Mouse (Mus musculus) erythroid progenitor cell, adult 5-6 weeks (primary cell): ENCODE data around the gene Nudt2. TPM values are rescaled to one million over a fixed set of nuclear protein-coding genes. Genes with fewer than 3 reads are reported as not detected.
"Not testable (repeated sequence)": the region's sequence is repeated elsewhere in the genome, so short reads cannot be mapped to it uniquely, and the experiment has no call there.

Experiments
- ATAC-seq: replicated peaks from 2 replicates; pipeline ENCODE4 v1.8.0; 2016; ENCODE audit warnings: moderate number of reproducible peaks, mild to moderate bottlenecking, moderate TSS enrichment, inconsistent platforms; ENCODE audit not compliant: poor library complexity, low FRiP score, severe bottlenecking
- total RNA-seq, 2 experiments: library from RNA; stranded (forward) in 1 of 2; stranded (reverse) in 1 of 2; fragments of 150-400 nt in 1 of 2; fragments of 186-747, 209-891 nt in 1 of 2; gene quantifications; 2 replicates each; pipeline versions ENCODE4 v1.2.3 to v1.2.4; 2015 to 2017; ENCODE audit warnings: low replicate concordance in 2 of 2

Gene Nudt2
- total RNA-seq (2015; ENCODE audit: low replicate concordance) (1.8 TPM in 1 of 2 replicates, not detected in the other), total RNA-seq (2017; ENCODE audit: low replicate concordance) (18.2 TPM in 1 of 2 replicates, not detected in the other)

DNA sequence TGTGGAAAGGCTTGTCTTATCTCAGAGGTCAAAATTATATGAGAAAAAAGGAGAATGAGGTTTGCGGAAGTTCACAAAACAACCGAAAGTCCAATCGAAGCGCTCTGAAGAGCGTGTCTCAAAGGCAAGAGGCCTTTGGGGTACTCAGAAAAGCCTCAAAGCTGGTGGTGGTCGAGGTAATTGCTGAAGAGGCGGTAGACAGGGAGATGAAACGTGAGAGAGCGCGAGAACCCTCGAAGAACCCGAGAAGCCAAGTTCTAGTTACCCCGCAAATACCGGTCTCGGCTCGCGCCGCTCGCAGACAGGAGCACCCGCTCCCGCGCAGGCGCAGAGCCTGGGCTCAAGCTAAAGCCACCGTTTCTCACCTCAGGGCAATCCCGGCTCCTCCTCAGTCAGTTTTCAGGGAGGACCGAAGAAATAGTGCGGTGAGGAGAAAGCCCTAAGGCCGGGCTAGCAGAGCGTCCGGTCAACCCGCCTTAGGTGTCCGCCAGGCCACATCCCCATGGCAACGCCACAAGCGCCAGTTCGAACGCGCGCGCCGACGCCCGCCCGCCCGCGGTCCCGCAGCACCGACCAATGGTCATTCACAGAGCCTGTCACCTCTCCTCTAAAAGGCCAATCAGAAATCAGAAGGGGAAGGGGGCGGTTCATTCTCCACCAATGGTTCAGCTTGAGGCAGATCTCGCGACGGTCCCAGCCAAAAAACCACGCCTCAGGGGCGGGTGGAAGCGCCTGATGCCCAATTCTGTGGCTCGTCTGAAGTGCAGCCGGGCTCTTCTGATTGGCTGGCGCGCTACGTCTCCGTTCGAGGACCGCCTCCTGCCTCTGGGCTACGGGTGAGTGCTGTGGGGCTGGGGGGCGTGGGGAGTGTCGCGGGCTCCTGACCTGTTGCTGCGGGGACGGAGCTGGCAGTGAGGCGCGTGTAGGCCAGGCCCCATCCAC, at the start of gene Nudt2, which contains the start of gene Kif24:
Nudt2 (plus strand) TSS at position 807 of the 942 bp plus-strand sequence.
Kif24 (minus strand) TSS at position 543 of the 942 bp plus-strand sequence.
- peak; percentile 94 for ATAC-seq

GRCm38 (mm10) chr4:41416966-41417365, 48.0 kb upstream of the Nudt2 start:
- no peak for ATAC-seq

DNA sequence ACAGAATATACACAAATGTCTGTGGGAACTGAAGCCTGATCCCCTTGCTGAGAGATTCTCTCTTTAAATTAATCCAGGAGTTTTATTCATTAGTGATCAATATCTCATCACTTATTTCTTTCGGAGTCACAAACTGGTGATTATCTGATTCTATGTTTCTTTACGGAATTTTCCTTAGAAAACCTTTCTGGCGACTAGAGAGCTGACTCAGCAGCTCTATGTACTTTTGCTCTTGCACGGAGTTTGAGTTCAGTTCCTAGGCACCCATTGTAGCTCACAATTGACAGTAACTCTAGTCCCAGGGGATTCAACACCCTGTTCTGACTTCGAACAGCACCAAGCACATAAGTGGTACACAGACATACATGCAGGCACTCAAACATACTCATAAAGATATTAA, 26.0 kb upstream of the Nudt2 start:
- no peak for ATAC-seq

DNA sequence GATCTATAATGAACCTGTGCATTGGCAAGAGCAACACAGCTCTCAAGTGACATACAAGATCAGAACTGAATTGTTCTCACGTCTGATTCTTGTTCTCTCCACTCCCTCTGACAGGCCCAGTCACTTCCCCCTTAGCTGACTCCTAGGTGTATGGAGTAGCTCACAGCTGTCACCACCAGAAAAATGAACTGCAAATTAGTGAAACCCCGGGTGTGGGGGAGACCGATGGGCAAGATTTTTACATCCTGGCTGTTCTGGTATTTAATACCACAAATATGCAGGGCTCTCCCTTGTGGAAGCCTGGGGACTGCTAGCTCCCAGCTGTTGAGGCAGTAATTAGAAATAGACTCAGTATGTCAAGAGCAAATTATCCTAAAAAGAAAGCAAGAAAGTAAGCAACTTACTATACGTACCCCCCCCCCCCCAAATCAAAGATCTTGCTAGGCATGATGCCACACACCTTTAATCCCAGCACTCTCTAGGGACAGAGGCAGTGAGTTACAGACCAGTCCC, 22.1 kb upstream of the Nudt2 start:
- no peak for ATAC-seq

DNA sequence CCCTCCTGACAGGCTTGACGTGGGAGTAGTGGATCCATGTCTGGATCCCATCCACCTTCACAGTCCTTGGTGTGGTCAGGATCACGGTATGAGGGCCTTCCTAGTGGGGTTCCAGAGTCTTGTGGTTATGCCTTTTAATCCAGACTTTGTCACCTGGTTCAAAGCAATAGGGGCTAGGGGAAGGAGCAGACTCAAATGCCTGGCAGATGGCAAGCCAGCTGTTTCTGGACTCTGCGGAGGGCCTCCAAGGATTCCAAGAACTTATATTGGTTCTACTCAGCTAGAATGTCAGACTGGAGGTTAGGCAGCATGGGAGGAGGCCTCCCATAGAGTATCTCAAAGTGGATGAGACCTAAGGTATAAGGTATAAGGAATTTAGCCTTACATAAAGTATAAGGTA, 17.4 kb upstream of the Nudt2 start:
- no peak for ATAC-seq

DNA sequence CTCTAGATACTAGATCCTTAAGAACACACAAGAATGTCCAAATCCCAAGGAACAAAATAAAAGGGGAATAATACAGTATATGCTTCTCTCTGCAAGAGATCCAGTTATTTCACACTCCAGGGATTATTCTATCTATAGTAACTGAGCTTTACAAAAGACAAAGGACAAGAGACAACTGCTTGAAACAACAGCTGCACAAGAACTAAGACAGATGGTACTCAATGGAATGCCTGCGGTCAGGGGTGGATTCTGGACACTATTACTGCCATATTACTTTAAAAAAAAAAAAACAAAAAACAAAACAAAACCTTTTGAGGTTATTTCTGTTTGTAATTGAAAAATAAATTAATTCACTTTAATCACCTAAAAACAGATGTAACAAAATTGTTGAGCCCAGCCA, 4.3 kb upstream of the Nudt2 start:
- ATAC-seq = no peak

- not testable (repeated sequence) for ATAC-seq
Observed at GRCm38 (mm10) chr4:41463051-41463738, 1.8 kb upstream of the Nudt2 start.

- no peak for ATAC-seq
Observed at GRCm38 (mm10) chr4:41465287-41465665, 325 bp downstream of the Nudt2 start.

GRCm38 (mm10) chr4:41468396-41469080, 3.6 kb downstream of the Nudt2 start:
- no peak for ATAC-seq

GRCm38 (mm10) chr4:41469199-41469598, 4.2 kb downstream of the Nudt2 start:
- ATAC-seq = no peak

DNA sequence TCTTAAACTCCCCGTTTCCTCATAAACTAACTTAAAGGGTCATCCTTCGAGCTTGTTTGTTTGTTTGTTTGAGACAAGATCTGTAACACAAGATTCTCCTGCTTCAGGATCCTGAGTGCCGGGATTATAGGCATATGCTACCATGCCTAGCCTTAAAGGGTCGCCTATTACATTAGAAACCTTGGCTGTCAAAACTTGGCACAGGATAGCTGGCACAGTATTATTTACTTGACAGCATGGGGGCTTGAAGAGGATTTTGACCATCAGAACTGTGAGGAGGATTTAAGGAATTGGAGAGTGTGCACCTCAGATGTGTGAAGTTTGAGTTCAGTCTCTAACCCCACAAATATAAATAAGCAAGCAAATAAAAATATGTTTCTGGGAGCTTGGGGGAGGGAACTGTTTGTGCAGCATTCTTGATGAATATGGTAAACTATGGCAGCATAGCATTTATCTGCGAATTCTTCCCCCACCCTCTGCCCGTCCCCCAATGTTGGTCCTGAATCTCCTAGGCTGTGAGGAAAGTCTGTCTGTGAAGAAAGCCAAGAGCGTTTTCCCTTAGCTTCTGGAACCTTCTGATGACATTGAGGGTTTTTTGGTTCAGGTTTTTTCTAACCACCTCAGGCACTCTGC, 5.2 kb downstream of the Nudt2 start:
- ATAC-seq = no peak

DNA sequence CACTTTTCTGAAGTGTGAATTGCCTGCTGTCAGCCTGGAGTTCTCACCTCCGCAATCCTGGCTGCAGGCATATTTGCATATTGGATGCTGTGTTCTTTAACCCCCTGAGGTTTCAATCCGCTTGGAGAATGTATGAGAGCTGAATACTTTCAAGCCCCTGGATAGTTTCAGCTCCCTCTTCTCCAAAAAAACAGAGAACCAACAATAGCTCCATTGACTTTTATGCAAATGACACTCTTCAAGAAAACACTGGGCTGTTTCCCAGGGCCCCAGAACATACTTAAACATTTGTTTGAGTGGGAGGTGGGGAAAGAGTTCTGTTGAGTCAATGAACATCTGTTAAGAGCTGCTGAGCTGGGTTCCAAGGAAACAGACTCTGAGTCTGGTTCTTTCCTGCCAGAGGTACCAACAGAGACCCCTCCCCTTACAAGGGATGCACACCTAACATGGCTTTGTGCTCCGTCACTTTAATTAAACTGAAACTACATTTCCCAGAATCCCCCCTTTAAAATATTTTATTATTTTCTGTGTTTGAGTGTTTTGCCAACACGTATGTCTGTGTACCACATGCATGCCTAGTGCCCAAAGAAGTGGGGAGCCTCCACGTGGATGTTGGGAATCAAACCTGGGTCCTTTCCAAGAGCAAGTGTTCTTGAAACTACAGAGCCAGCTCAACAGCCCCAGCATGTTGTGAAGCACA, 5.9 kb downstream of the Nudt2 start:
- no peak for ATAC-seq

- no peak for ATAC-seq
Observed at GRCm38 (mm10) chr4:41471384-41471689, 6.4 kb downstream of the Nudt2 start.

- no peak for ATAC-seq
Observed at GRCm38 (mm10) chr4:41477648-41478160, 12.8 kb downstream of the Nudt2 start.

GRCm38 (mm10) chr4:41478751-41479455, 14.0 kb downstream of the Nudt2 start:
- no peak for ATAC-seq

DNA sequence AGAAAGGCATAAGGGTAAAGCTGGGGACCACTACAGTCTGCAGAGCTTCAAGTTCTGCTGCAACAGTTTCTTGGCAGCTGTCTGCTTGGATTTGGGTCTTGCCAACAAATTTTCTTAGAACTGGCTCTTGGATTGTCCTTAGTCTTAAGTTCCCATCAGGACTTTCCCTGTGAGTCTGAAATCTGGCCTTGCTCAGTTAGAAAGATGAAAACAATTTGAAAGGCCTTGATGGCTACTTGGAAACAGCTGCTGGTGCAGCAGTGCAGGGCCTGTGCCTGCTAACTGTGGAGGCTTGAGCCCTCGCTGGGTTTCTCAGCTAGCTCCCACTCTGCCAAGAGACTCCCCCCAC, 14.5 kb downstream of the Nudt2 start:
- ATAC-seq = no peak

DNA sequence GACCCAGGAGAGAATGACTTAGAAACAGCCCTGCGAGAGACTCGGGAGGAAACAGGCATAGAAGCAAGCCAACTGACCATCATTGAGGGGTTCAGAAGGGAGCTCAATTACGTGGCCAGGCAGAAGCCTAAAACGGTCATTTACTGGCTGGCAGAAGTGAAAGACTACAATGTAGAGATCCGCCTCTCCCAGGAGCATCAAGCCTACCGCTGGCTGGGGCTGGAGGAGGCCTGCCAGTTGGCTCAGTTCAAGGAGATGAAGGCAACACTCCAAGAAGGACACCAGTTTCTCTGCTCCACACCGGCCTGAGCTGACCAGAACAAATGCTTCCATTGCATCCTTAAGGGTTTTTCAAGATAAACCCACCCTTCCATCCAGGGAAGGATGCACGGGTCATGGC, 15.3 kb downstream of the Nudt2 start:
- no peak for ATAC-seq

- no peak for ATAC-seq
Observed at GRCm38 (mm10) chr4:41481601-41482017, 16.7 kb downstream of the Nudt2 start.
